Mouse (Mus musculus): ENCODE results near the gene Adgrf5. TPM values are rescaled to one million over a fixed set of nuclear protein-coding genes. Genes with fewer than 3 reads are reported as not detected.

Gene Adgrf5
- total and polyA plus RNA-seq, 3 experiments = not detected

DNA sequence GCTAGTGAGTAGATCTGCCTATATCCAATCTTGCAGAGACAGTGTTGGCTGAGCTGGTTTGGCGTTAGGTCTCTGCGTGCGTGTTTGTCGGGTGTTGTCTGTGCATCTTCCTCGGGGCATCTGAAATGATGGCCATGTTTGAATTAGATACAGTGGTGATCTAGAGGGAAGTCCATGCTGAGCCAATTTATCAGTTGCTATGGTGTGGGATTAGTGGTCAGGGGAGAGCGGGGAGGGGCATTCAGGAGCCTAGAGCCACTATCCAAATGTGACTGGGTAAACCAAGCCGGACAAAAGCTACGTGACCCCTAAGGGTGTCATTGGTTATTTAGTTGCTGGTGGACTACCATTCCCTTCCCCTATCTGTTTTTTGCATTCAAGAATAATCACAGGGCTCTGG lies 33.4 kb downstream of the Adgrf5 start:
- dilution Hi-C loops (cut with MboI; ENCODE audit: extremely low pct_ligation_motif_present, extremely low pct_unique_long_range_greater_than_20kb, low sequenced_read_pairs) = no loop called here
- Histone ChIP-seq H3K4me2 (ENCODE audit: insufficient read depth, low read depth, poor library complexity, severe bottlenecking) (no peak overlapping the region), H3K36me3 (replicated peaks in 1 of 2; ENCODE audit: control insufficient read depth in 1 of 2, insufficient read depth in 1 of 2, low read length in 1 of 2) (no peaks in the 10 kb centered on the region), H3K27ac (ENCODE audit: insufficient read depth, low read depth) (no peak overlapping the region), H3K4me3 (replicated peaks in 1 of 3; ENCODE audit: low read depth in 2 of 3, low read length in 2 of 3, poor library complexity in 1 of 3) (no peak overlapping the region), H3K4me1 (ENCODE audit: control insufficient read depth in 1 of 2, insufficient read depth in 2 of 2) (no peaks in the 10 kb centered on the region), H3K79me2 (replicated peaks; ENCODE audit: control insufficient read depth, extremely low read depth, insufficient read depth, poor library complexity, severe bottlenecking) (no peaks in the 10 kb centered on the region), H3K9me3 (replicated peaks; ENCODE audit: low read length) (peaks cover 39% of the 10 kb centered on the region), H3K27me3 (replicated peaks) (no peaks in the 10 kb centered on the region), H3K9ac (ENCODE audit: insufficient read depth, low read depth) (no peak overlapping the region)
- in situ Hi-C loops (cut with MboI; ENCODE audit: low pct_ligation_motif_present, low pct_unique_long_range_greater_than_20kb, low sequenced_read_pairs) = no loop called here
- TF ChIP-seq MEF2A (IDR thresholded peaks at IDR 0.05; ENCODE audit: borderline replicate concordance, low read depth, low read length) = no peak
- no peak for TF ChIP-seq USF1 (IDR thresholded peaks at IDR 0.05; ENCODE audit: low read depth, low read length)
- TF ChIP-seq USF2 (conservative IDR thresholded peaks at IDR 0.05; ENCODE audit: low read depth, low read length) = no peak
- TF ChIP-seq KAT2A (IDR thresholded peaks at IDR 0.05; ENCODE audit: insufficient replicate concordance, low read length) = no peak
- TF ChIP-seq MXI1 (IDR thresholded peaks at IDR 0.05; ENCODE audit: low read depth, low read length) = no peak
- no peak for TF ChIP-seq CHD1 (IDR thresholded peaks at IDR 0.05; ENCODE audit: low read depth, low read length)
- no peak for TF ChIP-seq HCFC1 (IDR thresholded peaks at IDR 0.05; ENCODE audit: low read depth, low read length)
- DNase-seq (ENCODE audit: extremely low read depth) = no peak

GRCm38 (mm10) chr17:43395400-43396258 lies 35.4 kb downstream of the Adgrf5 start:
- H3K79me2 ChIP-seq (replicated peaks; ENCODE audit: control insufficient read depth, extremely low read depth, insufficient read depth, poor library complexity, severe bottlenecking) = no peaks in the 10 kb centered on the region
- no peak for TF ChIP-seq E2F4 (IDR thresholded peaks at IDR 0.05; ENCODE audit: insufficient replicate concordance, low read depth, low read length)
- no peaks in the 10 kb centered on the region for H3K27me3 ChIP-seq (replicated peaks)
- no peak overlapping the region for H3K4me2 ChIP-seq (ENCODE audit: insufficient read depth, low read depth, poor library complexity, severe bottlenecking)
- H3K36me3 ChIP-seq (replicated peaks in 1 of 2; ENCODE audit: control insufficient read depth in 1 of 2, insufficient read depth in 1 of 2, low read length in 1 of 2) = no peaks in the 10 kb centered on the region
- H3K9ac ChIP-seq (ENCODE audit: insufficient read depth, low read depth) = no peak overlapping the region
- no peak overlapping the region for H3K27ac ChIP-seq (ENCODE audit: insufficient read depth, low read depth)
- no peaks in the 10 kb centered on the region for H3K4me1 ChIP-seq (ENCODE audit: control insufficient read depth in 1 of 2, insufficient read depth in 2 of 2)
- H3K9me3 ChIP-seq (replicated peaks; ENCODE audit: low read length) = peaks cover 45% of the 10 kb centered on the region
- no peak for DNase-seq (ENCODE audit: extremely low read depth)
- H3K4me3 ChIP-seq (replicated peaks in 1 of 3; ENCODE audit: low read depth in 2 of 3, low read length in 2 of 3, poor library complexity in 1 of 3) = no peak overlapping the region
- in situ Hi-C loops (cut with MboI; ENCODE audit: low pct_ligation_motif_present, low pct_unique_long_range_greater_than_20kb, low sequenced_read_pairs) (no loop called here), dilution Hi-C loops (cut with MboI; ENCODE audit: extremely low pct_ligation_motif_present, extremely low pct_unique_long_range_greater_than_20kb, low sequenced_read_pairs) (no loop called here)

GRCm38 (mm10) chr17:43398612-43399011 lies 38.4 kb downstream of the Adgrf5 start:
- in situ Hi-C loops (cut with MboI; ENCODE audit: low pct_ligation_motif_present, low pct_unique_long_range_greater_than_20kb, low sequenced_read_pairs) = no loop called here
- Histone ChIP-seq H3K4me1 (ENCODE audit: control insufficient read depth in 1 of 2, insufficient read depth in 2 of 2) (no peaks in the 10 kb centered on the region), H3K9me3 (replicated peaks; ENCODE audit: low read length) (peaks cover 39% of the 10 kb centered on the region), H3K4me3 (replicated peaks in 1 of 3; ENCODE audit: low read depth in 2 of 3, low read length in 2 of 3, poor library complexity in 1 of 3) (no peak overlapping the region), H3K9ac (ENCODE audit: insufficient read depth, low read depth) (no peak overlapping the region), H3K27me3 (replicated peaks) (no peaks in the 10 kb centered on the region), H3K4me2 (ENCODE audit: insufficient read depth, low read depth, poor library complexity, severe bottlenecking) (no peak overlapping the region), H3K79me2 (replicated peaks; ENCODE audit: control insufficient read depth, extremely low read depth, insufficient read depth, poor library complexity, severe bottlenecking) (no peaks in the 10 kb centered on the region), H3K36me3 (replicated peaks in 1 of 2; ENCODE audit: control insufficient read depth in 1 of 2, insufficient read depth in 1 of 2, low read length in 1 of 2) (no peaks in the 10 kb centered on the region), H3K27ac (ENCODE audit: insufficient read depth, low read depth) (no peak overlapping the region)
- DNase-seq (ENCODE audit: extremely low read depth) = no peak
- dilution Hi-C loops (cut with MboI; ENCODE audit: extremely low pct_ligation_motif_present, extremely low pct_unique_long_range_greater_than_20kb, low sequenced_read_pairs) = no loop called here
- no peak for TF ChIP-seq GABPA (IDR thresholded peaks at IDR 0.05; ENCODE audit: insufficient replicate concordance, low read depth, low read length)
- TF ChIP-seq SMC3 (IDR thresholded peaks at IDR 0.05; ENCODE audit: low read depth, low read length) = no peak
- no peak for TF ChIP-seq CTCF (conservative IDR thresholded peaks at IDR 0.05 in 1 of 2, IDR thresholded peaks at IDR 0.05 in 1 of 2; ENCODE audit: low read depth in 2 of 2, low read length in 2 of 2)
- no peak for TF ChIP-seq MEF2A (IDR thresholded peaks at IDR 0.05; ENCODE audit: borderline replicate concordance, low read depth, low read length)
- no peak for TF ChIP-seq BHLHE40 (IDR thresholded peaks at IDR 0.05; ENCODE audit: low read depth, low read length)
- TF ChIP-seq ELF1 (IDR thresholded peaks at IDR 0.05; ENCODE audit: low read depth, low read length) = no peak
- TF ChIP-seq USF2 (conservative IDR thresholded peaks at IDR 0.05; ENCODE audit: low read depth, low read length) = no peak
- no peak for TF ChIP-seq EP300 (IDR thresholded peaks at IDR 0.05; ENCODE audit: low read length)
- no peak for TF ChIP-seq HCFC1 (IDR thresholded peaks at IDR 0.05; ENCODE audit: low read depth, low read length)
- no peak for TF ChIP-seq SIN3A (IDR thresholded peaks at IDR 0.05; ENCODE audit: low read length)
- no peak for TF ChIP-seq ZNF384 (IDR thresholded peaks at IDR 0.05; ENCODE audit: low read depth, low read length)
- no peak for TF ChIP-seq POLR2AphosphoS2 (IDR thresholded peaks at IDR 0.05; ENCODE audit: low read depth, low read length)

Data from CH12.LX (cell line).